Mouse (Mus musculus): ENCODE results near the gene Traf3ip1.
A peak's percentile ranks its signal among the peaks of the same experiment; 100 is the strongest.

Gene Traf3ip1

DNA sequence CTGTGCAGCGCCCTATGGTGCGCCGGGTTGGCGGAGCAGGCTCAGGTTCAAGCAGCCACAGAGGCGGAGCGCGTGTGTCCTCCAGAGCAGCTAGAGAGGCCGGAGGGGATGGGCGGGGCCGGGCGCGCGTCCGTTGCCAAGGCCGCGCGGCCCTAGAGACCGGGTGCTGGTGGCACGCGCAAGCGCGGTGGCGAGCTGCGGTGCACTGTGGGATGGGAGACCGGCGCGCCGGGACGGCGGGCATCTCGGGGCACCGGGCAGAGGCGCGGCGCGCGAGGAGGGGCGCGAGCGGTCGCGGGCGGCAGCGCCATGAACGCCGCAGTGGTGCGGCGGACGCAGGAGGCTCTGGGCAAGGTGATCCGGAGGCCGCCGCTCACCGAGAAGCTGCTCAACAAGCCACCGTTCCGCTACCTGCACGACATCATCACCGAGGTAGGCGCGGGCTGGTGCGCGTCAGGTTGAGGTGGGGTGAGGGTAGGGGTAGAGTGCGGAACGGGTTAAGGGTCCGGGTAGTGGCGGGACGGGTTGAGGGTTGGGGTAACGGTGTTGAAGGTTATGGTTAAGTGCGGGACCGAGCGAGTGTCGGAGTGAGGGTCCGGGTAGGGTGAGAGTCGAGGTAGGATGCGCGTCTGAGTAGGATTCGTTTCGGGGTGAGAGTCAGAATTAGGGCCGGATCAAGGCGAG, at the start of gene Traf3ip1:
Gene Traf3ip1 (plus strand): TSS at position 191 of the 684 bp plus-strand sequence.
- DNase-seq (ENCODE audit: low spot score): peak; percentile 63

DNA sequence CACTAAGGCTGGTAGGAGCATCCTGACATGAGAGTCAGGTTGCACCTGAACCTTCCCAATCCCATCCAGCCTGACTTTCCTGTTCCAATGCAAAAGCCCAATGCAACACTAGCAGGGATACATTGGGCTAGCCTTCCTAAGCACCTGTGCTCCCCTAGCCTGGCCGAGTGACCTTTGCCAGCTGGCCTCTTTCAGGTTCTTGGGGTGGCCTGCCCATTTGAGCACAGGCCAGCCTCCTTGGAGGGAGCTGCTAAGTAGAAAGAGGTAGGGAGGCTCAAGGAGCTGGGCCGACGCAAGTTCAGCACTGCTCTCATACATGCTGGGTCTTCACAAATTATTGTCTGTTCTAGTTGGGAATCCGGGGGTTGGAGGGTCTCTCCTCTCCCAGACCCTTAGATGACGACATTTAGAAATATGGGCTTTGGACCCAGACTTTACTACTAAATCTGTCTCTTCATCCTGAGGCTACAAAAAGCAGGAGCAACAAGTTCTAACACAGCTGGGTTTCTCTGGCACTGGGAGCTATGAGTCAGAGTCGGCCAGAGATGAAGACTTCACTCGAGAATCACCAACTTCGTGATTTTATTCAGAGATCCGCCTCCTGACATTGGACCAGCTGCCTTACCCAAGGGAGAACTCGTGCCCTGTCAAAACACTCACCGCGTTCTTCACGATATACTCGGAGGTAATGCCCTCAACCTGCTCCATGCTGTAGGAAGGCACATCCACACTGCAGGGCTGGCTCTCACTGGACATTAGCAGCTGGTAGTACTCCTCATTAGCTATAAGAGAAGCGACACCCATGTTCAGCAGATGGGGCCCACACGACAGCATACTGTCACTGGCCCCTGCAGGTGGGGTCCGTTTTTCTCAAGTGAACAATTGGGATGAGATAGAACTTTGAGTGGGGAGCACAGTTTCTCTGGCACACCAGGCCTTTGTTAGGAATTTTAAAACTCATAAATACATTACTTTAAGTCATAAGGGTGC, 49.3 kb upstream of the Traf3ip1 start:
- DNase-seq (ENCODE audit: low spot score): no peak

DNA sequence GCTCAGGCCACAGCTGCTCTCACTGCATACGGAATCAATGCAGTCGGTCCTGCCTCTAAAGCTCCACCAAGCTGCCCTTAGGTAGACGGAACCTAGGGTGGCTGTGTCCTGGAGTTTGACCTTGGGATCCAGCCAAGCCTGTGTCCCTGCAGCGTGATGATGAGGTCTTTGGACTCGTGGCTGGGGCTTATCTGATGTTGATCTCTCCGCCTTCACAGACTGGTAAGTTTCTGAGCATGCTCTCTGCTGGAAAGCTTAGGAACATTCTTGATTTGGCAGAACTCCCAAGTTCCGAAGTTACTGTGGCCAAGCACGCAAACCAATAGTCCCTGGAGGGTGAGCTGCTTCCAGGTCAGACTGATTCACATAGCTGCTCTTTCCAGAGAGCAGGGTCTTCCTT, 48.4 kb upstream of the Traf3ip1 start:
- no peak for DNase-seq (ENCODE audit: low spot score)

DNA sequence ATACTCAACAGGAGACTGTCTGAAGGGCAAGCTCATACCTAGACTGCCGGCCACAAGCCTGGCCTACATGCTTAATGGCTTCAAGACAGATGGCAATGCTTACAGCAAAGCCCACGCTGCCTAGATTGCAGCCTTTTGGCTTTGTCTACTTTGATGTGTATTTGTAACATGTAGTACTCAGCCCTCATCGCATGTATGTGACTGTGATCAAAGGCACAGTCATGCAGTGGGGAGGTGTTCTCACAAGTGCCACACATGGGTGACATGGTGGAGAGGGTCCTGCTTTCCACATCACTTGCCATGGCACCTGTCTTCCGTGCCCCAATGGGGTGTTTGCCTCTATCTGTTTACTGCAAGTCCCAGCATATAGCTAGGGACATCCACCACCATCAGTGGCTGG, 47.9 kb upstream of the Traf3ip1 start:
- DNase-seq (ENCODE audit: low spot score): no peak

DNA sequence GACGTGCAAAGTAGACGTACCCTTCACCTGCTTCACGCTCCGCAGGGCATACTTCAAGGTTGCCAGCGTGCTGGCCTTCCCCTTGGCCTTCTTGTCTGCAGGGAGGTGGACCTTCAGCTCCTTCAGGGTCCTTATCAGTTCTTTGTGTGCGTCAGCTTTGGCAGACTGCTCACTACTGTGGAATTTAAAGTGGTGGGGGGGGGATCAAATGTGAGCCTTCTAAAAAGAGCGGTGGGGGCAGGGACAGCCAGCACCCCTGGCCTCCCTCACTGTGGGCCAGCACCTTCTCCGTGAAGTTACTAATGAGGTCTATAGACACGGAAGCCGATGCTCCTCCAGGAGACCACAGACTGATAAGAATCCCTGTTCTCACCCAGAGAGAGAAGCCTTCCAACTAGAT, 45.8 kb upstream of the Traf3ip1 start:
- no peak for DNase-seq (ENCODE audit: low spot score)

DNA sequence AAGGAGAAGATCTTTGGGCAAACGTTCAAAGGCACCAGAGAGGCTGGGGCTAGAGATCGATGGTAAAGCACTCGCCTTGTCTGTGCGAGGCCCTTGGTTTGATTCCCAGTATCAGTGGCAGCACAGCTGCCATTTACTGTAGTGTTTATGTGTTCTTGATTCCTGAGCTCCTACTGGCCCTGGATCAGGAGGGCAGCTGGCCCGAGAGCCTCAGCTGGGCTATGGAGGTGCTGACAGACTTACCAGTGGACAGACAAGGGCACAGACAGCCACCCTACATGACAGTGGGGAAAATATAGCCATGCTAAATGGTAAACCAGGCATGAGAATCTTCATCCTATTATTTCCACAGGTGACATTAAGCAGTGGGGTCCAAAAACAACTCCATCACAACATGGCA, 43.6 kb upstream of the Traf3ip1 start:
- no peak for DNase-seq (ENCODE audit: low spot score)

DNA sequence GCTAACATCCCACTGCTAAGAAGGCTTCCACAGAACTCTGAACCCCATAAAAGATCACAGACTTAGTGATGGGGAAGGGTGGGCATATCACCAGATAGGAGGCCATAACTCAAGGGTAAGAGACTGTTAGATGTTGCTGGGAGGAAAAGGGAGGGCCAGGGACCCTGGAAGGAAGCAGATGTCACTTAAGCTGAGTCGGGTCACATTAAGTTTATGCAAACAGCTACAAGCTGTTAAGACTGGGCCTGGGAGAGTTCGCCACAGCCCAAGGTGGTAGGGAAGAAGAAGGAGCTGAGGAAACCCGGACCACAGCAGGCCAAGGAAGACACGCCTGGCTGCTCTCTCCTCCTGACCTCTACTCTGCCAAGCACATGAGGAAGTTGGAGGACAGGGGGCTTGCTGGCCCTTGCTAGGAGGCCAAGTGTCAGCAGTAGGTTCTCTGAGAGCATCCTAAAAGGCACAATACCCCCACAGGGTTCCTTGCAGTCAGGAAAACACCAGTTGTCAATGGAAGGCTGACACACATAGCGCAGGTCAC, 42.8 kb upstream of the Traf3ip1 start:
- DNase-seq (ENCODE audit: low spot score): no peak

DNA sequence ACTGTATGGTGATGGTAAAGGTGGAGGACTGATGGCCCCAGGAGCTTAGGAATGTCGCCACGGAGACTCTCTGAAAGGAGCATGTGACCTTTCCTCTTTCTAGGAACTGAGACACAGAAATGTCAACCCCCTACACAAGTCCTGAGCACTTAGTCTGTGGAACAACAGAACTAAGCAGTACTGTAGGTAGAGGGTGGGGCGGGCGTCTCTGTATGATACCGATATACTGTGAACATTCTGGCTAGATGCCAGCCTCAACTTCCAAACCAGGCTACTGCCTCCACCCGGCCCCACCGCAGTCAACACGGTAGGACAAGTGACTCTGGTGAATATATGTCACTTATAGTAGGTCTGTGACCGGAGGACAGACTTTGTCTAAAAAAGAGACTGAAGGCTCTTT, 40.5 kb upstream of the Traf3ip1 start:
- no peak for DNase-seq (ENCODE audit: low spot score)

DNA sequence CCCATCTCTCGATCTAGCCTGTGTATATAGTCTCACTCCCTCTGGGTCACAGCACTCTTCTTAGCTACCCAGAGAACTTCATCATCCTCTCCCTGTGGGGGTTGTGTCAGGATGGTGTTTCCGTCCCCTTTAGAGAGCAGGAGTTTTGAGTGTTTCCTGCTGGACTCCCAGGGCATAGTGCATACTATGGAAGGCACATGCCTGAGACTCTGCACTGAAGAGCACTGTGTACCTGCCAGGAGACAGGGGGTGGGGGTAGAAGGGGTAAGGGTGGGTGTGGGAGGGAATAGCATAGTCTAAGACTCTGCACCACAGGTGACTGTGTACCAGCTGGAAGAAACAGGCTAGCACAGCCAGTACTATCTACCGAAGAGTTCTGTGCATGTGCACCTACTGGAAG, 40.1 kb upstream of the Traf3ip1 start:
- no peak for DNase-seq (ENCODE audit: low spot score)

DNA sequence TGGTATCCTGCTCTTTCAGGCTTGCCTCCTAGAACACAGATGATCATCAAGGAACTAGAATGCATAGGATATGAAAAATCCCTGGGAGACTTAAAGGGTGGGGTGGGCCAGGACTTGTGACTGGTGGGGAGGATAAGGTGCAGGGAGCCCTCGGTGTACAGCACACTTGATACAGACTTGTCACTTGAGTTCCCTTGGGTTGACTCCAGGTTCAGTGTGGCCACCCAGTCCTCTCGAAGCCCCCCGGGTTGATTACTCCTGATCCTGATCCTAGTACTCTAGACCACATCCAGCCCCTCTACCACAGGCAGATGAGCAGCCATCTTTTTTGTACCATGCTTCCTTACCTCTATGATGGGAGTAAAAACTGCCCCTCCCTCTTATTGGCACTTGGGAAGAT, 39.5 kb upstream of the Traf3ip1 start:
- DNase-seq (ENCODE audit: low spot score): no peak

DNA sequence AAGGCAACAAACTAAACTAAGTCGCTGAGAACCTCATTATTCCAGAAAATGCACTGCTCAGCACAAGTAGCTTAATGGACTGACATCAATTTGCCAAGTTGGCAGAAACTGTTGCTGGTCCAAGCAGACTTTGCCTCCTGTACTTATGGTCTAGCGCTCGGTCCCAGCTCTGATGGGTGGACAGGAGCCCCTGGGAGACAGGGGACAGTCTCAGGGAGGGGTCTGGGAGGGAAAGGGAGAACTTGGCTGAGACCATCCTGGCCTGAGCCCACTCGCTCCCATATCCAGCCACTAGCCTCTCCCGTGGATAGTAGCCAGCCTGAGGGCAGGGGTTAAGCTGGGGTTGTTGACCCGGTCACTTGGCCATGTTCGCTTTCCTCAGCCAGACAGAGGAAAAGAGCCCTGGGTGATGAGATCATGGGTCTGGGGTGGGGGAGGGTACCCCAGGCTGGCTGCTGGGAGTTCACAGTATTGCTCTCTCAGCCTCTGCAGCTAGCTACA, 38.7 kb upstream of the Traf3ip1 start:
- no peak for DNase-seq (ENCODE audit: low spot score)

DNA sequence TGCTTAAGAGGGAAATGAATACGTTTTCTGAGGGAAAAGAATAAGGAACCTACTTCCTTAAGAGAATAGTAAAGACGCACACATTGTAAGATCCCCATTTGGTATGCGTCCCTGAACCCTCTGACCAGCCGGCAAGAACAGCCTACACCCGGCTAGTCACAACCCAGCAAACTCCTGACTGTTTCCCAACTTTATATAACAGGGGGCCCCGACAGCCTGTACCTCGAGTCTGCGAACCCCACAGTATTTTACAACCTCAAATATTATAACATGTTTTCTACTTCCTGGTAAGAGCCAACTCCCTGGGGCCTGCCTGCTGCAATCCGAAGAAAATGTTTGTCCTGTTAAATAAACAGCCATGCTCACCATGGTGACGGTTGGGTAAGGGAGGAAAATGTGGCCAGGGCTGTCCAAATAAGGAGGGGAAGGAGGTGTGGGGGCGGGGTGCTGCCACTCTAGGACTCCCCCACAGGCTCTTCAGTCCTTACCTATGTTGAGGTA, 38.1 kb upstream of the Traf3ip1 start:
- no peak for DNase-seq (ENCODE audit: low spot score)

DNA sequence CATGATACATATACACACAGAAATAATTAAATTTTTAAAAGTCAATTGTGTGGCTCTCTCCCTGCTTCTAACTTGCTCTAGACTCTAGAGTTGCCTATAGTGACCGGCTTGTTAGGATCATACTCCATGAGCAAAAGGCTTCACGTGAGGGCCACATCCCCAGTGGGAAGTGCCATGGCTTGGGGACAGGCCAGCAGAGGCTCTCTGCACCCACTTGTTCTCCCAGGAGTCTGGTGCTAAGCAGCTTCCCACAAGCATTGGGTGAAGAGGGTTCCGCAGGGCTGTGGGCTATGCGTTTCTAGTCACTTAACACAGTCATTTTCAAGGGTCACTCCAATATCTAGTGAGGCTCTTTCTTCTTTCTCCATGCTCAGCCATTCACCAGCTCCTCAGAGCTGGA, 37.3 kb upstream of the Traf3ip1 start:
- DNase-seq (ENCODE audit: low spot score): no peak

DNA sequence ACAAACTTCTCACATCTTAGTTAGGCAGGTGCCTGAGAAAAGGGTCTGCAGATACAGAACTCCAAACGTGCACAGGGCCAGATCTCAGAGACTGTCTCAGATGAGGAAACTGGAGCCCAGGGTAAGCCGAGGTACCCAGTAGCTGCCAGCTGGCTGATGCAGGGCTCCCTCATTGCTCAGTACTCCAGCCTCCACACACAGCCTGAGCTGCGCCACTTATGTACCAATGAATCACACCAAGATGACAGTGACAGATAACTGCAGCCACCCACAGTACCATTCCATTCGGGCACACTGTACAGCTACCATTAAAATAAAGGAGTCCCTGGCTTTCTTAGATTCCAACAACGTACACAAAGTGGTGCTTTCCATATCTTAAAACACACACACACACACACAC, 36.7 kb upstream of the Traf3ip1 start:
- DNase-seq (ENCODE audit: low spot score): no peak

DNA sequence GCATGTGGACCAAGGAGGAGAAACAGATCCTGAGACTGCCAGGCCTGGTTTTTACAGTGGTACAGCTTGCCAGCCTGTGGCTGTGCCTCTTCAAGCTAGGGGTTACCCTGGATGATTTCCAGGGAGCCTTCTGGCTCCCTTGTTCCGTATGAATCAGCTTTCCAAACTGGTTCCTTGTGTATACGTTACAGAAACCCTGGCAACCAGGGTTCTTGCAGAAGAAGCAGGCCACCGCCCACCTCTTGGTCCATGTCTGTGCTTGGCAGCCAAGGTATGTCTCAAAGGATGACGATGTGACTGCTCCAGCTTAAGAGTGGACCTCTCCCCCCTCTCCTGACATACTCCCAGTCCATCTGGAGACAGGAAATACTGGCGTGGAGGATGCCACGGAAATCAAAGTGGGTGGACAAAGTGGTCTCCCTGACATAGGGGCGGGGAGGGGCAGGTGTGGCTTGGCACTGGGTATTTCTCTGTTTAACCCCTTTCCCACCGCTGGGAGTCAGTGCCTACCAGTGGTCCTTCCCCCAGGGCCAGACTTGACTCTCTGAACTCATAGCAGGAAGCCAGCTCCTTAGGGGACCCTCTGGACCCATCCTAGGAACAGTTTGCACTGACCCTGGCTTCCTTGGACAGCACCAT, 36.1 kb upstream of the Traf3ip1 start:
- no peak for DNase-seq (ENCODE audit: low spot score)

DNA sequence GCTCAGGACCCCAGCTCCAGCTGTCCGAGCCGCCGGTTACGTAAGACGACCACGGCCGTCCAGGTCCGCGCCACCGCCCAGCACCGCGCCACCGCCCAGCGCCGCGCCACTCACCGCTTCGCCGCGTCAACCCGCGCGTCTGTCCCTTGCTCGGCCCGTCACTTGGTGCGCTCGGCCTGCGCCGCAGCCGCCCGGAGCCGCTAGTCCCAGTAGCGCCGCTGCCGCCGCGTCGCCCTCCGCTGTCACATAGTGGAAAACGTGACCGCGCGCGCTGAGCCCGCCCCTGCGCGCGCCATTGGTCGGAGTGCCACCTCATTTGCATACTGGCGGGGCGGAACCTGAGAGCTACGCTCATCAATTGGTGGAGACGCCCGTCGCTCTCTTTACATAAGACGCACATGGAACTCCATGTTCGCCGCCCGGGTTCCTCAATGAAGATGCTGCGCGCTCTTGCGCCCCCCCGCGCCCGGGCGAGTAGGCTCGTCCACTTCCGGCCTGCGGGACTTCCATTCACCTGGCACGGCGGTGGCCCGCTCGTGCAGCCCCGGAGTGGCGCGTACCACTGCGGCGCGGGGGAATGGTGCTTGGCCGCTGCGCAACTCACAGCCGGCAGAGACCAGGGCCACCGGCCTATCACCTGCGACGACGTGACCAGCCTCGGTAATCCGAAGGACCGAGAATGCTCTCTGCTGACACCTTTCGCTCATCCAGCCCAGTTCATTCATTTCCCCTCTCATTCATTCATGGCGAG, 35.2 kb upstream of the Traf3ip1 start, which contains the start of gene Per2:
Gene Per2 (minus strand): TSS at position 266 of the 751 bp plus-strand sequence.
- DNase-seq (ENCODE audit: low spot score): peak; percentile 99

DNA sequence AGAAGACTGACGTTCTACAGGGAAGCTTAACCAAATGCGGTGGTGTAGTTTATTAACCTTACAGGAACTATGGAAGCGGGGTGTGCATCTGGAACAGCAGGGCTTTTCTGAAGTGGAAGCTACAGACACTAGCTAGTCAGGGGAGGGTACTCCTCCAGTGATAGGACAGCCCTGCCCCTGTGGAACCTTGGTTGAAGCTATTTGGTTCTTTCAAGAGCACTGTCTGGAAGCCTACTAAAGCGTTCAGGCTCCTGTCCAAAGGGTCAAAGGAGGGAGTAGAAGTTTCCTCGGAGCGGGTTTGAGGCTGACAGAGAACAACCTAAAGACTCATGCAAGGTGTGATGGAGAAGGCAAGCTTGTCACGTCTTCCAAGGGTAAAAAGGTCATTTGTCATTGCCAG, 34.4 kb upstream of the Traf3ip1 start:
- DNase-seq (ENCODE audit: low spot score): no peak

DNA sequence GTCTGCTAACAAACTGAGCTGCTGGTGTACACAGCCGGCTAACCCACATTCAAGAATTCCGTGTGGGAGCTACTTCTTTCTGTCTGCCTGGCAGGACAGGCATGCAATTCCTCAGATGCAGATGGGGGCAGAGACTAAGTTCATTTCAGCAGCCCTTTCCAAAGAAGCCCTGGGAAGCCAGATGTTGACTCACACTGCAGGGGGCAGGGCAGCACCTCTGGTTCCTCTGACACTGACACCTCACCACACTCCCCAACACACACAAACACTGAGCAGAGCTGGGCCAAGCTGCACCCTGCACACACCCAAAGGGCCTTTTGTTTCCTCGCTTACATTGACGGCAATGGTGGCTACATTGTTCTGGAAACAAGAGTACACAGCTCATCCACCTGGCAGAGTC, 33.9 kb upstream of the Traf3ip1 start:
- DNase-seq (ENCODE audit: low spot score): no peak

DNA sequence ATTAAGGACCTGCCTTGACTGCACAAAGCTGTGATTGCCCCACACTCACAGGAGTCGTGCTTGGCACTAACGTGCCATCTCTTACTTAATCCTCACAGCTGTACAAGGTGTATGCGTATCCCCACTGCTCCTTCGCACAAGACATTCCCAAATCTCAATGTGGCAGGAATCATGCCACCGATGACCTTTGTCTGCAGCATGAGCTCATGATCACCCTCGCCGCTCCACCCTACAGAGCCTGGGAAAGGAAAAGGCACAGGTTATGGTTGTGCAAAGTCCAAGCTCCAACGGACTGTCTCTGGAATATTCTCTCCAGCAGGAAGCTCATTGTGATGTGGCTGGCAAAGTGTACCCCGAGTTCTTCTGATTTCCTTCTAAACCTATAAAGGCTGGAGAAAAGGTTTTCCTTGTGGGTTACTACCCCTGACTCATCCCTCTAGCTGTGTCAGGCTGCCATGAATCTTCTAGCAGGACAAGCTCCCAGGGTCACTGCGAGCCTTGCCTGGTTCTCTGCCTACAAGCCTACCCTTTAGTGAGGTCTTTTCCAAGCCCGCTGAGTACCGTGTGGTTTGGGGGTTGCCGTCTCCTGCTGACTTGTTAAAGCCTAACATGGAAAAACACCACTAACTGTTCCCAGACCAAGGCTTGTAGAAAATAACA, 31.0 kb upstream of the Traf3ip1 start:
- DNase-seq (ENCODE audit: low spot score): no peak

DNA sequence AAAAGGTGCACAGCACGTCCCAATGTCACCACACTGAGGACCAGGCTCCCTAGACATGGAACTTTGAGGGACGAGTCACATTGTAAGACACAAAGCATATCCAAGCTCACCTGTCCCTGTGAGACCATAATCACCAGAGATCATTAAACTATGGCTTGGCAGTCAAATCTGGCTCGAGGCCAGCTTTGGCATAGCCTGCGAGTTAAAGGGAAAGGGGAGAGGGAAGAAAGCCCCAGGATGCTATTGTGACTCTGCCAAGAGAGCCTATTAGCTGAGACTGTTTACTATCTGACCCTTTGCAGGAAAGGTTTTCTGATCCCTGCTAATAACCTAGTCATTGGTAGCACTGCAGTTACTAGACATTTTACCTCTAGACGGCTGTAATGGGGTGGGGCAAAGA, 30.0 kb upstream of the Traf3ip1 start:
- DNase-seq (ENCODE audit: low spot score): no peak

DNA sequence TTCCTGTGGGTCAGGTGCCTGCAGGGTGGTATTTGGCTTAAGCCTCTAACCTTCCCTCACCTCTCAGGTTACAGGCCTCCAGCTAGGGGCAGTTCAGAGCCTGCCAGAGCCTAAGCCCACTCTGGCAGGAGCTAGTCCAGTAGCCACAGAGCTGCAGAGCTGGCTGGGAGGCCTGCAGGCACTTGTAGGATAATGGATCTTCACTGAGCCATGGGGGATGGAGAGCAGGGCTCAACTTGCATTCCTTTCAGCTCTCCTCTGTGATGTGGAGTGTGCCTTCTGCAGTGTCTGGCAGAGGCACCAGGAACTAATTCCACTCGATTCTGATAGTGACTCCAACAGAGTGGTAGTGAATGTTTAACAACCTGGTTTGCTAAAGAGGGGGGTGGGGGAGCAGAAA, 29.2 kb upstream of the Traf3ip1 start:
- no peak for DNase-seq (ENCODE audit: low spot score)

Data from layer of hippocampus, adult 9-10 months (tissue).